Mouse (Mus musculus): ENCODE measurements around the gene 1700017D01Rik.

- TF ChIP-seq CTCF (IDR thresholded peaks at IDR 0.05; ENCODE audit: low read depth, low read length) (no peak), GATA1 (IDR thresholded peaks at IDR 0.05; ENCODE audit: borderline replicate concordance, low read length) (no peak), TAL1 (conservative IDR thresholded peaks at IDR 0.05; ENCODE audit: low read depth, low read length) (no peak), GATA2 (IDR thresholded peaks at IDR 0.05; ENCODE audit: borderline replicate concordance, low read depth, low read length) (no peak)
These were observed 60.3 kb downstream of the 1700017D01Rik start for GRCm38 (mm10) chr19:11070364-11070763.
